In the genomic region with DNA sequence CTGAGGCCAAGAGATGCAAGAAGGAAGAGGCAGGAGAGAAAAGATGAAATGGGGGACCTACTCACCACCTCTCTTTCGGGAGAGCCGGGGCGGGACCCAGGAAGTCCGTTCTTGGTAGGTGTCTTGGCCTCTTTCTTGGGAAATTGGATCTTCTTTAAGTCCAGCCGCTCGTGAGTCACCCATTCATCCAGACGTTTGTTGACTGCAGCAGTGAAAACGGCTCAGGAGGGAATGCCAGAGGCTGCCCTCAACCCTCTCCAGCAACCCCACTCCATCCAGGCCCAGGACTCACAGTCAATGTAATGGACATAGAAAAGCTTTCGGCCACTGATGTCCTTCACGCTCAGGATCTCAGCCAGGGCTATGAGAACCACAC, we compare ENCODE assay signal across 9 mouse cellular contexts. TPM values are rescaled to one million over a fixed set of nuclear protein-coding genes. Genes with fewer than 3 reads are reported as not detected.
DNase-seq lines count a peak whose midpoint lies in the region; ATAC-seq and TF ChIP-seq lines count a peak whose summit lies in the region.
"Had no signal": no experiment of that assay in that cellular context is flagged by ENCODE, and none has a peak within 500 bp of the region (broad histone marks: within the 10 kb centered on the region; RNA-seq: fewer than 3 reads in every experiment).

No protein-coding gene starts in this region.

- TF ChIP-seq POLR2A in testis, adult 2 months (IDR thresholded peaks at IDR 0.05; ENCODE audit: control insufficient read depth, low read depth, low read length) = no peak

- peak overlapping the region; percentile 81 for H3K4me2 ChIP-seq in limb, embryonic 13.5 days (replicated peaks)
- peak overlapping the region; percentile 82 for H3K4me2 ChIP-seq in stomach, embryonic 15.5 days

- no peak for TF ChIP-seq CTCF in testis, adult 2 months (IDR thresholded peaks at IDR 0.05; ENCODE audit: control insufficient read depth, insufficient read depth, insufficient replicate concordance, low read depth, low read length)

- H3K9ac ChIP-seq in limb, embryonic 13.5 days = peak overlapping the region; percentile 85
- peak overlapping the region; percentile 84 for H3K9ac ChIP-seq in stomach, embryonic 15.5 days

- no peak for ATAC-seq in erythroblast, adult 5-6 weeks (replicated peaks; ENCODE audit: low FRiP score, poor library complexity, severe bottlenecking)
- ATAC-seq in limb, embryonic 13.5 days (ENCODE audit: low FRiP score, low read depth) = no peak
- no peak for ATAC-seq in stomach, embryonic 15.5 days (ENCODE audit: insufficient read depth, low FRiP score, low read depth)

- H3K27ac ChIP-seq in testis, adult 2 months (ENCODE audit: control insufficient read depth, insufficient read depth, low read depth, low read length) = peak overlapping the region; percentile 99
- H3K27ac ChIP-seq in limb, embryonic 13.5 days = peak overlapping the region; percentile 97; the same call in 1 of the 2 replicates
- peak overlapping the region; percentile 98 for H3K27ac ChIP-seq in stomach, embryonic 15.5 days

- no peaks in the 10 kb centered on the region for H3K9me3 ChIP-seq in erythroblast, embryonic 14.5 days (ENCODE audit: control insufficient read depth, low read length)
- no peaks in the 10 kb centered on the region for H3K9me3 ChIP-seq in limb, embryonic 13.5 days
- H3K9me3 ChIP-seq in stomach, embryonic 15.5 days = no peaks in the 10 kb centered on the region

- peaks cover 51% of the 10 kb centered on the region for H3K36me3 ChIP-seq in erythroblast, embryonic 14.5 days (ENCODE audit: control insufficient read depth)
- peaks cover 6% of the 10 kb centered on the region for H3K36me3 ChIP-seq in testis, adult 2 months (ENCODE audit: control insufficient read depth, insufficient read depth, low read length)
- H3K36me3 ChIP-seq in limb, embryonic 13.5 days = peaks cover 48% of the 10 kb centered on the region
- H3K36me3 ChIP-seq in stomach, embryonic 15.5 days = peaks cover 43% of the 10 kb centered on the region

- WGBS in limb, embryonic 13.5 days = 60% methylated on average over 10 of the region's 10 CpGs
- WGBS in stomach, embryonic 15.5 days = 49% methylated on average over 10 of the region's 10 CpGs

- peaks cover 69% of the 10 kb centered on the region for H3K4me1 ChIP-seq in erythroblast, embryonic 14.5 days (ENCODE audit: control insufficient read depth)
- peaks cover 7% of the 10 kb centered on the region for H3K4me1 ChIP-seq in testis, adult 2 months (ENCODE audit: control insufficient read depth, insufficient read depth, low read length)
- H3K4me1 ChIP-seq in limb, embryonic 13.5 days = peaks cover 20% of the 10 kb centered on the region
- peaks cover 20% of the 10 kb centered on the region for H3K4me1 ChIP-seq in stomach, embryonic 15.5 days

- H3K4me3 ChIP-seq in erythroblast, embryonic 14.5 days (replicated peaks) = peak overlapping the region; percentile 93
- H3K4me3 ChIP-seq in testis, adult 2 months (ENCODE audit: control insufficient read depth, low read depth, low read length) = peak overlapping the region; percentile 99
- H3K4me3 ChIP-seq in limb, embryonic 13.5 days = peak overlapping the region; percentile 65
- peak overlapping the region; percentile 79 for H3K4me3 ChIP-seq in stomach, embryonic 15.5 days (replicated peaks)

- DNase-seq in testis, postnatal 10 days (ENCODE audit: low spot score) = no peak
- no peak for DNase-seq in layer of hippocampus, adult 9-11 months
- no peak for DNase-seq in kidney, adult 11 months

- H3K27me3 ChIP-seq in erythroblast, embryonic 14.5 days (ENCODE audit: control insufficient read depth) = no peaks in the 10 kb centered on the region
- no peaks in the 10 kb centered on the region for H3K27me3 ChIP-seq in testis, adult 2 months (ENCODE audit: control insufficient read depth, insufficient read depth, low read length)
- H3K27me3 ChIP-seq in limb, embryonic 13.5 days = peaks cover 2% of the 10 kb centered on the region; the same call in 1 of the 2 replicates
- H3K27me3 ChIP-seq in stomach, embryonic 15.5 days (replicated peaks) = no peaks in the 10 kb centered on the region

RNA-seq across cellular contexts. Expression of gene Kat5, which starts 0.9 kb away (rescaled TPM):
- polyA plus RNA-seq in erythroblast, embryonic 14.5 days (2012) = 6.0 and 7.0 TPM in 2 replicates
- total RNA-seq in erythroblast, adult 5-6 weeks (2015; ENCODE audit: low replicate concordance) = 8.2 and 11.3 TPM in 2 replicates
- total RNA-seq in erythroblast, adult 5-6 weeks (2017; ENCODE audit: low replicate concordance) = 22.0 and 28.9 TPM in 2 replicates
- 108 and 120 TPM in 2 replicates for polyA plus RNA-seq in testis, adult 2 months (2012; rRNA removed)
- 61.5 and 62.7 TPM in 2 replicates for polyA plus RNA-seq in limb, embryonic 13.5 days (2015; fragmentation: Nextera tagmentation; extraction: Ambion mirVana)
- 42.2 and 49.1 TPM in 2 replicates for polyA plus RNA-seq in stomach, embryonic 15.5 days (2015; fragmentation: Nextera tagmentation; extraction: Ambion mirVana)

RNA-seq across cellular contexts. Expression of gene Rnaseh2c, which starts 7.5 kb away (rescaled TPM):
- 82.8 and 90.8 TPM in 2 replicates for polyA plus RNA-seq in erythroblast, embryonic 14.5 days (2012)
- total RNA-seq in erythroblast, adult 5-6 weeks (2015; ENCODE audit: low replicate concordance) = 14.4 and 52.2 TPM in 2 replicates
- total RNA-seq in erythroblast, adult 5-6 weeks (2017; ENCODE audit: low replicate concordance) = 19.3 and 79.3 TPM in 2 replicates
- 27.3 and 36.7 TPM in 2 replicates for polyA plus RNA-seq in testis, adult 2 months (2012; rRNA removed)
- 143 and 144 TPM in 2 replicates for polyA plus RNA-seq in limb, embryonic 13.5 days (2015; fragmentation: Nextera tagmentation; extraction: Ambion mirVana)
- polyA plus RNA-seq in stomach, embryonic 15.5 days (2015; fragmentation: Nextera tagmentation; extraction: Ambion mirVana) = 124 and 144 TPM in 2 replicates

RNA-seq across cellular contexts. Expression of gene Rela, which starts 28.1 kb away (rescaled TPM):
- 4.1 and 6.0 TPM in 2 replicates for polyA plus RNA-seq in erythroblast, embryonic 14.5 days (2012)
- 13.1 and 25.1 TPM in 2 replicates for total RNA-seq in erythroblast, adult 5-6 weeks (2015; ENCODE audit: low replicate concordance)
- total RNA-seq in erythroblast, adult 5-6 weeks (2017; ENCODE audit: low replicate concordance) = 15.5 and 22.0 TPM in 2 replicates
- 42.5 and 44.5 TPM in 2 replicates for polyA plus RNA-seq in testis, adult 2 months (2012; rRNA removed)
- 47.6 and 48.5 TPM in 2 replicates for polyA plus RNA-seq in limb, embryonic 13.5 days (2015; fragmentation: Nextera tagmentation; extraction: Ambion mirVana)
- 43.5 and 46.0 TPM in 2 replicates for polyA plus RNA-seq in stomach, embryonic 15.5 days (2015; fragmentation: Nextera tagmentation; extraction: Ambion mirVana)

RNA-seq across cellular contexts. Expression of gene Ap5b1, which starts 41.3 kb away (rescaled TPM):
- 0.19 and 0.20 TPM in 2 replicates for polyA plus RNA-seq in erythroblast, embryonic 14.5 days (2012)
- total RNA-seq in erythroblast, adult 5-6 weeks (2015; ENCODE audit: low replicate concordance) = 2.9 and 5.2 TPM in 2 replicates
- total RNA-seq in erythroblast, adult 5-6 weeks (2017; ENCODE audit: low replicate concordance) = 1.8 and 4.7 TPM in 2 replicates
- polyA plus RNA-seq in testis, adult 2 months (2012; rRNA removed) = 15.4 and 16.7 TPM in 2 replicates
- 2.3 and 2.7 TPM in 2 replicates for polyA plus RNA-seq in limb, embryonic 13.5 days (2015; fragmentation: Nextera tagmentation; extraction: Ambion mirVana)
- polyA plus RNA-seq in stomach, embryonic 15.5 days (2015; fragmentation: Nextera tagmentation; extraction: Ambion mirVana) = 7.1 and 8.3 TPM in 2 replicates

RNA-seq across cellular contexts. Expression of gene Ovol1, which starts 48.7 kb away (rescaled TPM):
- polyA plus RNA-seq in erythroblast, embryonic 14.5 days (2012) = 0.01 TPM in 2 replicates
- total RNA-seq in erythroblast, adult 5-6 weeks (2015; ENCODE audit: low replicate concordance) = not detected in 2 replicates
- total RNA-seq in erythroblast, adult 5-6 weeks (2017; ENCODE audit: low replicate concordance) = not detected in 2 replicates
- 8.5 and 10.1 TPM in 2 replicates for polyA plus RNA-seq in testis, adult 2 months (2012; rRNA removed)
- 1.7 and 3.0 TPM in 2 replicates for polyA plus RNA-seq in limb, embryonic 13.5 days (2015; fragmentation: Nextera tagmentation; extraction: Ambion mirVana)
- polyA plus RNA-seq in stomach, embryonic 15.5 days (2015; fragmentation: Nextera tagmentation; extraction: Ambion mirVana) = 14.6 and 17.8 TPM in 2 replicates
- total RNA-seq: common myeloid progenitor, adult 5-6 weeks had no signal
